Mouse (Mus musculus): ENCODE data around the gene Exosc8.

DNA sequence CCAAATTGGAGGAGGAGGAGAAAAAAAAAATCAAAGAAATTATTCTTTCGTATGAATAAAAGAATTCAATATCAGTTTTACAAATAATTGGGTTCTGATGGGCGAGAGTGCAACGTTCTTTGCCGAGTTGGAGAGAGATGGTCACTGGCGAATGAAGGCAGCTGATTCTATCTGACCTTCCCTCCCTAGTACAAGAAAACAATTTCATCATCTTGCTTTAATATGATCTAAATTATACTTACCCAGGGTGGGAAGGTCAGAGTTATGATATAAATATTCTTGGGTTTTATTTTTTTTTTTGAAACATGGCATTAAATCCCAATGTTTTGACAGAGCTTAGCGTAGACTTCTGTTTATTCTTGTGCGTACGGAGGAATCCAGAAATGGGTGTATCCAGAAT is 22.3 kb upstream of the Exosc8 start:
- TF ChIP-seq EP300 (IDR thresholded peaks at IDR 0.05) (no peak), CTCF (IDR thresholded peaks at IDR 0.05) (no peak)

Measured in lung, postnatal 0 days (tissue).